Mouse (Mus musculus): ENCODE data around the gene Gm12666. TPM values are rescaled to one million over a fixed set of nuclear protein-coding genes. Genes with fewer than 3 reads are reported as not detected.
"Not testable (repeated sequence)": the region's sequence is repeated elsewhere in the genome, so short reads cannot be mapped to it uniquely, and the experiment has no call there.

Gene Gm12666
- 1 to 10 TPM; 1.3 to 2.4 TPM for total RNA-seq (2021)

DNA sequence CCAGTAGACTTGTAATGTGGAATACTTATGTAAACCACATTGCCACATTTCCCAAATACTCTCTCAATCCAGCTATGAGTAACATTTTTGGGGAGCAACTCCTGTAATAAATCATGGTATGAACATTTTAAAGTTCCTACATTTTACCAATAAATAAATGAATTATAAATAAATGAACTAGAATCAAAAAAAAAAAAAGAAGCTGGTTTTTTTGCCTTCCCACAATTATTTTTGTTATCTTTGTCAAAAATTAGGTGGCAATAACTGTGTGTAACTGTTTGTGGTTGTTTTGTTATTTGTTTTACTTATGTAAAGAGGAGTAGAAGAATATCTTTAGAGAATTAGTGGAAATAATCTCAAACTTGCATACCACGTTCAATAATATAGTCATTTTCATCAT, at the start of gene Gm12666:
Gm12666 (minus strand) TSS at position 101 of the 400 bp plus-strand sequence.
- DNase-seq; intact Hi-C loops (cut with DNase I): not testable (repeated sequence)

DNA sequence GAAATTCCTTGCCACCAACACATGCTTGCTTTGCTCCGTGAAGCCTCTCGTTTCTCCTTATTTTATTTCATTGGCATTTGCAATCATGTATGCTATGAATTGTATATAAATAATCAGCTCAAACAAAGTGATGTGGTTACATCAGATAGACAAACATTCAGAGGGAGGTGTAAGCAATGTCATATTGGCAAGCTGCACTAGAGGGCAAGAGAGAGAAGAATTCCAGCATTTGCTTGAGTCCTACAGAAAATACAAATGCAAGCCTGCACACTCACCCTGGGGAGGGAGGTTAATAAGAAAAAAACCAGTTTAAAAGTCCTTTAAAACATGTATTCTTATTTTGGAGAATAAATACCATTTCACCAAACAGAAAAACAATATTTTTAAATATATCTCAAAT, 34.8 kb upstream of the Gm12666 start:
- no peak for DNase-seq
- intact Hi-C loops (cut with DNase I): no loop called here

DNA sequence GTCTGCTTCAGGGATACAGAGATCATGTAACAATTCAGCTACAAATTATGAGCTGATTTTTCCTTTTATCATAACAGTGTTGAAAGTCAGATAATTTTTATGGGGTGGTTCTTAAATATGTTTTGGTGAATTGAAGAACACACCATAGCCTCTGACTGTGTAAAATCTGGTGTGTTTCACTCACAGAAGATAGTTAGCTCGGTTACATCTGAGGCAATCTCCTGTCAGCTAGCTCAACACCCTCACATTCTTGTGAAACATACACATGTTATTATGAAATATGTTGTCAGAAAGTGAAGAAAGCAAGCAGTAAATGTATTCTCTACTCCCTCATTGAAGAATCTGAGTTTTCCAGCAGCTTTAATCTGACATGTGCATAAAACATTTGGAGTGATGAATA, 24.7 kb upstream of the Gm12666 start:
- no peak for DNase-seq
- intact Hi-C loops (cut with DNase I): no loop called here

DNA sequence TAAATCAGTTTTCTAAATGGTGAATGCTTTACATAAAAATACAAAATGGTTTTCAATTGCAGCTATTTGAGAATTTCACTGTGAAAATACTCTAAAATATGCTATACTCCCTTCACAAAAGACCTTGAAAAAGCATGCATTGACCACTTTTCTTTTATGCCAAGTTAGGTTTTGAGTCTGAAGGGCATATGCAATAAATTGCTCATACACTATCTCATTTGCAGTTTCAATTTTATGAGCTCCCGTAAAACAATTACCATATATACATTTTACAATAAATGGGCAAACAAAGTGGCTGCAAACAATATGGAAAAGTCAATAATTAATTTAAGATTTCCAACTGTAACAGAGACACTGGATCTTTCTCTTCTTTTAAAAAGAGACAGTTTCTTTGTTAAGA, 38.9 kb downstream of the Gm12666 start:
- DNase-seq: no peak
- intact Hi-C loops (cut with DNase I): no loop called here

DNA sequence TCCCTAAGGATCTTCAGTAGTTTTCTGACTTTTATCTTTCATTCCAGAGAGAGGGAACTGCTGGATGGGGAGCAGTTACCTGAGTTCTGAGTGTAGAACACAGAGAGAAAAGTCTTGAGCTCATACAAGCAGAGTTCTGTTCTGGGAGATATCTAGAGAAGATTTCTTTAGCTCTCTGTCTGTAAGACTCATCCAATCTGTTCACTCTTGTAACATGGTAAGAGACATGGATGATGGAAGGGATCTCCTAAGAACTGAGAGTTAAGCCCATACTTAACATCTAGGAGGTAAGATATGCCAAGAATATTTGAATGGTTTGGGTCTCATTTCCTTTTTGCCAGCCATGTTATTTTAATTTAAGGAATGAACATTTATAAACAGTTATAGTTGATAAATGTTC, 44.4 kb downstream of the Gm12666 start, which contains the start of gene Izumo3:
Izumo3 (minus strand) TSS at position 101 of the 400 bp plus-strand sequence.
- intact Hi-C loops (cut with DNase I): no loop called here
- DNase-seq: no peak

Other genes with a start within 250 kb of the Gm12666 start
- gene Izumo3, start 44.5 kb downstream of the Gm12666 start, total RNA-seq (2021): not detected